8 mouse cellular contexts compared by ENCODE assay signal in genomic region chr2:167860457-167861177, GRCm38 (mm10).
A peak's percentile ranks its signal among the peaks of the same experiment; 100 is the strongest.
DNase-seq lines count a peak whose midpoint lies in the region; ATAC-seq and TF ChIP-seq lines count a peak whose summit lies in the region.

No protein-coding gene starts in this region.

- peak; percentile 90 for TF ChIP-seq EP300 in liver, postnatal 0 days (IDR thresholded peaks at IDR 0.05; ENCODE audit: low read depth)

- peak overlapping the region; percentile 38; the same call in 1 of the 2 replicates for H3K9ac ChIP-seq in liver, postnatal 0 days (replicated peaks)

- WGBS in liver, postnatal 0 days (ENCODE audit: insufficient replicate concordance) = 53% methylated on average over 10 of the region's 10 CpGs

- peaks cover 36% of the 10 kb centered on the region for H3K4me1 ChIP-seq in liver, postnatal 0 days (ENCODE audit: insufficient read depth)

- no peaks in the 10 kb centered on the region for H3K36me3 ChIP-seq in liver, postnatal 0 days (replicated peaks; ENCODE audit: insufficient read depth, low read length)

- peak overlapping the region; percentile 84 for H3K27ac ChIP-seq in liver, postnatal 0 days (ENCODE audit: low read depth)

- DNase-seq in spleen, adult 18-20 months = peak; percentile 30 to 38
- DNase-seq in spleen, adult 12 weeks (ENCODE audit: low spot score) = no peak
- peak; percentile 37 to 49 for DNase-seq in frontal cortex, postnatal 14 days (ENCODE audit: low spot score in 2 of 2)
- peak; percentile 97 for DNase-seq in heart, postnatal 4 days
- DNase-seq in layer of hippocampus, adult 18-20 months (ENCODE audit: low spot score in 2 of 2) = peak; percentile 28 to 79
- DNase-seq in liver, postnatal 0 days = peak; percentile 88
- DNase-seq in right cerebral cortex, postnatal 14 days = peak; percentile 61
- no peak for DNase-seq in spleen, postnatal 14 days (ENCODE audit: low spot score in 2 of 2)

- peak; percentile 13; the same call in 1 of the 2 replicates for TF ChIP-seq CTCF in liver, postnatal 0 days (IDR thresholded peaks at IDR 0.05; ENCODE audit: low read depth)

- no peak overlapping the region for H3K4me3 ChIP-seq in liver, postnatal 0 days (ENCODE audit: low read depth, low read length)

- H3K9me3 ChIP-seq in liver, postnatal 0 days (ENCODE audit: low read length) = no peaks in the 10 kb centered on the region

- ATAC-seq in liver, postnatal 0 days = peak; percentile 88

- H3K4me2 ChIP-seq in liver, postnatal 0 days (ENCODE audit: low read depth, low read length) = no peak overlapping the region; the same call in 1 of the 2 replicates

- no peaks in the 10 kb centered on the region for H3K27me3 ChIP-seq in liver, postnatal 0 days (ENCODE audit: insufficient read depth, low read length)

Comparison
In these comparisons a context has a peak if more than half of its experiments do, and no peak if none do; other contexts are left out.
1. DNase-seq: peak in spleen, adult 18-20 months (2 of 2), frontal cortex, postnatal 14 days (2 of 2), heart, postnatal 4 days (single experiment), layer of hippocampus, adult 18-20 months (2 of 2), liver, postnatal 0 days (single experiment) and right cerebral cortex, postnatal 14 days (single experiment); none in spleen, adult 12 weeks (single experiment) and spleen, postnatal 14 days (0 of 2).